Mouse (Mus musculus) kidney, postnatal 0 days (tissue): ENCODE results near the gene Cacnb3. TPM values are rescaled to one million over a fixed set of nuclear protein-coding genes. Genes with fewer than 3 reads are reported as not detected.

ENCODE experiments used
- ATAC-seq: fragments of 200-750 bp; cut with Nextera tagmentation; replicated peaks from 2 replicates; pipeline ENCODE4 v1.8.0; 2017; ENCODE audit warnings: low read depth, moderate number of reproducible peaks, moderate TSS enrichment, moderate library complexity; ENCODE audit not compliant: low FRiP score
- DNase-seq: peaks from one replicate; pipeline ENCODE4 v3.0.0-alpha.2; 2016; ENCODE audit warnings: low spot score
- H3K27ac ChIP-seq: fragments of 300-500 bp; sonication (generic); 2 replicates; pipeline ENCODE4 v1.5.1; 2014; ENCODE audit warnings: mild to moderate bottlenecking
- H3K27me3 ChIP-seq: fragments of 300-500 bp; sonication (generic); 2 replicates; pipeline ENCODE4 v1.6.1; 2014; ENCODE audit warnings: low read length, mixed read lengths; ENCODE audit not compliant: insufficient read depth
- H3K36me3 ChIP-seq: fragments of 300-500 bp; sonication (generic); 2 replicates; pipeline ENCODE4 v1.6.1; 2014; ENCODE audit warnings: low read length, mixed read lengths; ENCODE audit not compliant: insufficient read depth
- H3K4me1 ChIP-seq: fragments of 300-500 bp; sonication (generic); replicated peaks from 2 replicates; pipeline ENCODE4 v1.6.1; 2014; ENCODE audit warnings: antibody characterized with exemption, low read length, mixed read lengths; ENCODE audit not compliant: insufficient read depth
- H3K4me2 ChIP-seq: fragments of 300-500 bp; sonication (generic); 2 replicates; pipeline ENCODE4 v1.6.1; 2014; ENCODE audit warnings: mild to moderate bottlenecking, low read length, moderate library complexity, mixed read lengths
- H3K4me3 ChIP-seq: fragments of 300-500 bp; sonication (generic); replicated peaks from 2 replicates; pipeline ENCODE4 v1.5.1; 2014; ENCODE audit warnings: low read depth, low read length
- H3K9ac ChIP-seq: fragments of 300-500 bp; sonication (generic); 2 replicates; pipeline ENCODE4 v1.6.1; 2014; ENCODE audit warnings: low read depth, low read length
- H3K9me3 ChIP-seq: fragments of 300-500 bp; sonication (generic); replicated peaks from 2 replicates; pipeline ENCODE4 v1.6.1; 2016; ENCODE audit warnings: low read length, inconsistent platforms, mixed read lengths
- CTCF ChIP-seq: IDR thresholded peaks from 2 replicates; pipeline ENCODE4 v1.5.1; 2016; ENCODE audit warnings: antibody characterized with exemption, low read depth, mild to moderate bottlenecking, moderate library complexity
- WGBS: fragments of 180-500 bp; shearing (Covaris S2); extraction: QIAGEN DNeasy Blood & Tissue Kit; methylation state at CpG from one replicate; pipeline ENCODE4 v1.1.7; 2014; 5-methylcytosine and 5-hydroxymethylcytosine counted together
- polyA plus RNA-seq: library from polyadenylated mRNA; unstranded; fragments of >200 nt; fragmentation: Nextera tagmentation; extraction: Ambion mirVana; gene quantifications from 2 replicates; pipeline ENCODE4 v1.2.1, GENCODE M21; 2015

The Cacnb3 gene
- polyA plus RNA-seq, 1 experiment from 2014 or later, result 19.8 TPM

DNA sequence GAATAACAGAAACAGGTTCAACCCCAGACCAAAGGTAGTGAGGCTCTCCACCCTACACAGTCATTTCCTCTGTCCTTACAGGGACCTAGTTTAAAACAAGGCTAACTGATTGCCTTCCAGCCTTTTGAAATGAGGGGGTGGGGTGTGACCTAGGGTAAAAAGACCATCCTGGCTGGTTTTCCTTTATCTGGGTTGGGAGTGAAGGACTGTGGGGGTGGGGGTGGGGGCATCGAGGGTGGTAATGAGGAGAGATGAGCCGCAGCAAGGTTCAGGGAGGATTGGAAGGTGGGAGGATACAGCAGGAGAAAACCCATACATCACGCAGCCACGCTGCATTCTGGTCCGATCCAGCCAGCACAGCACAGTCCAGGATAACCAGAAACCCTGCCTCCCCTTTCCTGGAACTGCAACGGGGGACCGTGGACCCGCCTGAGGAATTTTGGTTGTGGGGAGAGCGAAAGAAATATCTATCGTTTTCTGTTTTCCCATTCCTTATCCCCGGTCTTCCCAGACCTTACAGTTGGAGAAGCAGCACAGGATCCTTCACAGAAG is 44.4 kb downstream of the Cacnb3 start:
- Histone ChIP-seq H3K9ac (0 out of 2 replicates have a peak overlapping the region, but pooled peaks have one; percentile 23), H3K36me3 (no peaks in the 10 kb centered on the region), H3K4me3 (no peak overlapping the region), H3K27me3 (peaks cover 27% of the 10 kb centered on the region), H3K4me1 (peaks cover 21% of the 10 kb centered on the region), H3K9me3 (no peaks in the 10 kb centered on the region), H3K4me2 (peak overlapping the region; percentile 67), H3K27ac (no peak overlapping the region)
- ATAC-seq, result no peak
- DNase-seq, result no peak
- no peak for TF ChIP-seq CTCF
- WGBS, result 6% methylated on average over 11 of the region's 11 CpGs

DNA sequence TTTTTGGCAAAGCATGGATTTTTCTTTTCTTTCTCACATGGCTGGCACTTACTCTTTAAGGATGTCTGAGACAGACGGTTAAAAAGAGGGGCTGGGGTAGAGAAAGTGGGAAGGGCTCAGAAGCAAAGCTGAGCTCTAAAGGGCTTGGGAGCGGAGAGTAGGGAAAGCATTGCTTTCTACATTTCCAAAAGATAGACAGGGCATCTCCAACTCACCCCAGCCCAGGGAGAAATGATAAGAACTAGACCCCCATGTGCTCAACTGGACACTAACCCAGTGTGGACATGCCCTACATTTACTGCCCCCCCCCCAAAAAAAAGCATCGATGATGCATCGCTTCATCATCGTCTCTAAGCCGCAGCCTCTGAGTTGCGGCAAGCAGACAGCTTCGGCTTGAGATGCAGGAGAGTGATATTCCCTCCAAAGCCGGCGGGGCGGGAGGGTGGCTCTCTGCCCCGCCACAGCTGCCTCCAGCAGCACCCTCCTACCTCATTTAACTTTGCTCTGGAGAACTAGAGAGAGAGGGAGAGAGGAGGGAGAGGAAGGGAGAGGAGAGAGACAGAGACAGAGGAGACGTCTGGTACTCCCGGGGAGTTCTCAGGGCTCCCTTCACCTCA is 45.1 kb downstream of the Cacnb3 start:
- DNase-seq (no peak), ATAC-seq (no peak)
- Histone ChIP-seq H3K4me1 (peaks cover 21% of the 10 kb centered on the region), H3K27me3 (peaks cover 27% of the 10 kb centered on the region), H3K9me3 (no peaks in the 10 kb centered on the region), H3K36me3 (no peaks in the 10 kb centered on the region), H3K27ac (no peak overlapping the region), H3K4me2 (peak overlapping the region; percentile 67), H3K9ac (peak overlapping the region; percentile 23; the same call in 1 of the 2 replicates), H3K4me3 (peak overlapping the region; percentile 14; the same call in 1 of the 2 replicates)
- TF ChIP-seq CTCF, result no peak
- 7% methylated on average over 14 of the region's 14 CpGs for WGBS

GRCm38 (mm10) chr15:98676471-98676870 is 45.8 kb downstream of the Cacnb3 start:
- H3K27ac ChIP-seq, result no peak overlapping the region
- no peaks in the 10 kb centered on the region for H3K9me3 ChIP-seq
- no peaks in the 10 kb centered on the region for H3K36me3 ChIP-seq
- H3K4me1 ChIP-seq, result peaks cover 21% of the 10 kb centered on the region
- peak overlapping the region; percentile 67 for H3K4me2 ChIP-seq
- peaks cover 27% of the 10 kb centered on the region for H3K27me3 ChIP-seq
- under 1% methylated on average over 9 of the region's 9 CpGs for WGBS
- DNase-seq (no peak), ATAC-seq (no peak)
- no peak for TF ChIP-seq CTCF
- peak overlapping the region; percentile 30; the same call in 1 of the 2 replicates for H3K4me3 ChIP-seq
- no peak overlapping the region for H3K9ac ChIP-seq

DNA sequence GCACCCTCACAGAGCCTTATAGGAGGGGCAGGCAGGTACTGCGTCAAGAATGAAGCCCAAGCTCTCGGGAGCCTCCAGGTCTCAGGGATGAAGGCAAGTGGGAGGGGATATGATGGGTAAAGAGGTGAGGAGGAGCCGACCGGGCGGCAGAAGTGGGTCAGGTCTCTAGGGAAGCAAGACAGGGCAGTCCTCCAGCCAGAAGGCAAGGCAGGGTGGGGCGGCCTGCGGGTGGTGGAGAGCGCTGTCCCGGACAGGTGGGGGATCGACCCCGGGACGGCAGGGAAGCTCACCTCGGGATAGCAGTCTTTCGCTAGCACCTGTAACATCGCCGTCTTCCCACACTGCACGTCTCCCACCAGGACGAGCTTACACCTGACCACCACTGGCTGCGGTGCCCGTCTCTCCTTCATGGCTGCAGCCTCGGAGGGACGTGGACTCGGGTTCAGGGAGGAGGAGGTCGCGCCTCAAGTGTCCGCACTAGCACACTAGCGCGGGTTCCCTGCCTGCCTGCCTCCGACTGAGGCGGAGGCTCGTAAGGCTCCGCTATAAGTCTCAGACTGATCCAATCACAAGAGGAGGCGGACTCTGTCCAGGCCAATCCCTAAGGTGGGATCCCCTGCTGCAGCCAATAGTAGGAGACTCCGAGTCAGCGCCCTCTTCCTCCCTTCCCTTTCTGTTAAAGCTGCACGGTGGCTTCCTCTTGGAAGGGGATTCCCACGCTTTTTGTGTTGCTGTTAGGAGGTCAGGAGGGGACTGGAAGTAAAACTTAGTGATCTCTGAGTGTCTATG is 46.5 kb downstream of the Cacnb3 start, which contains the start of gene Rnd1:
Rnd1 (minus strand) TSS at position 522 of the 789 bp plus-strand sequence.
- Histone ChIP-seq H3K9ac (no peak within 1 kb of the TSS), H3K27me3 (peaks cover 27% of the 10 kb centered on the region), H3K36me3 (no peaks in the 10 kb centered on the region), H3K4me1 (peaks cover 21% of the 10 kb centered on the region), H3K4me3 (peak within 1 kb of the TSS; percentile 30), H3K9me3 (no peaks in the 10 kb centered on the region), H3K4me2 (peak within 1 kb of the TSS; percentile 67), H3K27ac (no peak within 1 kb of the TSS)
- DNase-seq, result peak; percentile 96
- 1% methylated on average over 37 of the region's 37 CpGs for WGBS
- ATAC-seq, result peak; percentile 94
- 0 out of 2 replicates have a peak, but pooled peaks have one; percentile 31 for TF ChIP-seq CTCF

- ATAC-seq (no peak), DNase-seq (no peak)
- TF ChIP-seq CTCF, result no peak
- Histone ChIP-seq H3K4me2 (no peak overlapping the region; the same call in 1 of the 2 replicates), H3K9ac (no peak overlapping the region), H3K27me3 (peaks cover 27% of the 10 kb centered on the region), H3K4me3 (no peak overlapping the region), H3K4me1 (peaks cover 21% of the 10 kb centered on the region), H3K9me3 (no peaks in the 10 kb centered on the region), H3K36me3 (no peaks in the 10 kb centered on the region), H3K27ac (no peak overlapping the region)
- 67% methylated on average over 7 of the region's 7 CpGs for WGBS
These were observed 47.3 kb downstream of the Cacnb3 start for GRCm38 (mm10) chr15:98677977-98678376.

DNA sequence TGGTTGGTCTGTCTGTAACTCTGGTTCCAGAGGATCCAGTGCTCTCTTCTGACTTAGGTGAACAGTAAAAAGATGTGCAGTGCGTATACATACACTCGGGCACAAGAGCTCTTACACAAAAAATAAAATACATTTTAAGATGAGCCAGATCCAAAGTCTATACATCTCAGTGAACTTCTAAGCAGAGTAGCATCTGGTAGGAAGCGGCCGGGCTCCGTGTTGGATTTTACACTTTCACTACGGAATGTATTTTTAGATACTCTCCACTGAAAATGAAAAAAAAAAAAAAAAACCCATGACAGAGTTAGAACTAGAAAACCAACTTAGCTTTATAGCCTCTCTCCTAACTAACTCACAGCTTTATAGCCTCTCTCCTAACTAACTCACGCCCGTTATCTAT is 50.0 kb downstream of the Cacnb3 start:
- Histone ChIP-seq H3K4me3 (no peak overlapping the region), H3K4me1 (peaks cover 15% of the 10 kb centered on the region), H3K9ac (no peak overlapping the region), H3K4me2 (no peak overlapping the region), H3K9me3 (no peaks in the 10 kb centered on the region), H3K27ac (no peak overlapping the region), H3K36me3 (no peaks in the 10 kb centered on the region), H3K27me3 (peaks cover 12% of the 10 kb centered on the region)
- ATAC-seq (no peak), DNase-seq (no peak)
- TF ChIP-seq CTCF, result no peak
- 77% methylated on average over 8 of the region's 8 CpGs for WGBS
